Mouse (Mus musculus) lung, postnatal 14 days (tissue): ENCODE measurements around the gene Tmed10.

Experiments
- DNase-seq: peaks from one replicate; pipeline ENCODE4 v3.0.0; 2021

The Tmed10 gene

GRCm38 (mm10) chr12:85373591-85374560 is 771 bp downstream of the Tmed10 start:
- peak; percentile 78 for DNase-seq

GRCm38 (mm10) chr12:85372068-85372665 is 2.5 kb downstream of the Tmed10 start:
- DNase-seq = no peak

- DNase-seq = no peak
These were observed 6.1 kb downstream of the Tmed10 start for GRCm38 (mm10) chr12:85368441-85369063.

- DNase-seq = no peak
These were observed 8.4 kb downstream of the Tmed10 start for GRCm38 (mm10) chr12:85366271-85366670.

GRCm38 (mm10) chr12:85362510-85362909 is 12.1 kb downstream of the Tmed10 start:
- no peak for DNase-seq

GRCm38 (mm10) chr12:85361580-85361979 is 13.1 kb downstream of the Tmed10 start:
- DNase-seq = no peak

- DNase-seq = no peak
These were observed 13.5 kb downstream of the Tmed10 start for GRCm38 (mm10) chr12:85361165-85361564.

GRCm38 (mm10) chr12:85354061-85354460 is 20.6 kb downstream of the Tmed10 start:
- DNase-seq = no peak

- DNase-seq = no peak
These were observed 24.0 kb downstream of the Tmed10 start for GRCm38 (mm10) chr12:85350407-85351232.

GRCm38 (mm10) chr12:85348338-85348737 is 26.3 kb downstream of the Tmed10 start:
- no peak for DNase-seq

- DNase-seq = no peak
These were observed 27.5 kb downstream of the Tmed10 start for GRCm38 (mm10) chr12:85347196-85347595.

GRCm38 (mm10) chr12:85346374-85346773 is 28.3 kb downstream of the Tmed10 start:
- DNase-seq = peak; percentile 73

- DNase-seq = no peak
These were observed 29.1 kb downstream of the Tmed10 start for GRCm38 (mm10) chr12:85345559-85345958.

- DNase-seq = no peak
These were observed 30.4 kb downstream of the Tmed10 start for GRCm38 (mm10) chr12:85344252-85344651.

GRCm38 (mm10) chr12:85342310-85342709 is 32.3 kb downstream of the Tmed10 start:
- no peak for DNase-seq

- peak; percentile 31 for DNase-seq
These were observed 33.5 kb downstream of the Tmed10 start for GRCm38 (mm10) chr12:85341131-85341530.

- DNase-seq = peak; percentile 45
These were observed 34.7 kb downstream of the Tmed10 start for GRCm38 (mm10) chr12:85339947-85340346.

GRCm38 (mm10) chr12:85339243-85339729 is 35.4 kb downstream of the Tmed10 start, which contains the start of gene Nek9:
Gene Nek9 (minus strand): TSS chr12:85339362.
- DNase-seq = peak; percentile 96

GRCm38 (mm10) chr12:85338815-85339214 is 35.8 kb downstream of the Tmed10 start:
- no peak for DNase-seq

GRCm38 (mm10) chr12:85337567-85338311 is 36.9 kb downstream of the Tmed10 start:
- no peak for DNase-seq

- no peak for DNase-seq
These were observed 44.5 kb downstream of the Tmed10 start for GRCm38 (mm10) chr12:85330153-85330552.

- no peak for DNase-seq
These were observed 66.0 kb downstream of the Tmed10 start for GRCm38 (mm10) chr12:85308651-85309050.
